Mouse (Mus musculus): Measurements from ENCODE around the gene Elavl4. TPM values are rescaled to one million over a fixed set of nuclear protein-coding genes. Genes with fewer than 3 reads are reported as not detected.

Gene Elavl4
- polyA plus RNA-seq, 1 experiment from 2014 or later: 366 TPM

DNA sequence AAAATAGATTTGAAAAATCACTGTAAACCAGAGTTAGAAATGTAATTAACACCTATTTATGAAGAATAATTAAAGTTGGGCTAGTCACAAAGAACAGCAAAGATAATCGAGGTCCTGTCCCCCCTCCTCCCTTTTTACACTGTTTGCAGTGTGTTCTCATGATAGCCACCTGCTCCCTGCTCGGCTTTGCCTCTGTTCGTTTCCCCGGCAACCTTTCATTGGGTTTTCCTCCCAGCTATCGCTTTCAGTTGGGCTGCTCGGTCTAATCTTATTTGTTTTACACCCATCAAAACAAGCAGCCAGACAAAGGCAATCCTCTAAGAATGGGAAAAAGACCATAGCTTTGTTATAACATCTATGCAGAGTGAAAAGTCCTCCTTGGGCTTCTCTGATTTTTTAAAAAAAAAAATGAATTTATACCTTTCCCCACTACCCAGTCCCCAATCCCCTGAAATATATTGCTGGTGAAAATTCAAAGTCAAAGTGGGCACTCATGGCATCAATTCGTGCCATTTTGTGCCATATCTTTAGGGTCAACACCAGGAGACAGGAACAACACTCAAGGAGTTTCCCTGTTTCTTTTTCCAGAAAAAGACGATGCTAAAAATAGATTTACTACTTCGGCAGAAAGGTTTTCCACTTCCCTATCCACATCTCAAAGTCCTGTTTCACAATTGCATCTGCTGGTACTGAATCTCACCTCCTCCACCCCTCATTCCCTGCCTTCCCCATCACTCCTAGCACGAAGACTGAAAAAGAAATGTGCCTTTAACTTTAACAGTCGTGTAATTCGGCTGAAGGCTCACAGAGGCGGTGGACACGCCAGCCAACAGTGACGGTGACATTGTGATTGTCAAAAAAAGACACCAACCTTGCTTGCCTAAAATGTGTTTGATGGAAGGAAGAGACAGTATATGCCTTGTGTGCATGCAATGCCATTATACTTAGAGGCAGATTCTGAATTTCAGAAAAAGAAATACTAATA, 66.1 kb downstream of the Elavl4 start:
- H3K4me1 ChIP-seq (ENCODE audit: control insufficient read depth, insufficient read depth, low read length): peaks cover 28% of the 10 kb centered on the region
- H3K9ac ChIP-seq (replicated peaks; ENCODE audit: low read length): peak overlapping the region; percentile 85
- peak overlapping the region; percentile 96 for H3K27ac ChIP-seq (replicated peaks; ENCODE audit: low read depth, low read length)
- H3K36me3 ChIP-seq (ENCODE audit: control insufficient read depth, insufficient read depth, low read length): no peaks in the 10 kb centered on the region
- H3K4me2 ChIP-seq (ENCODE audit: low read length): peak overlapping the region; percentile 71
- WGBS: 2% methylated on average over 15 of the region's 15 CpGs
- peak; percentile 89 for DNase-seq
- H3K9me3 ChIP-seq (ENCODE audit: control insufficient read depth, low read length): no peaks in the 10 kb centered on the region
- no peaks in the 10 kb centered on the region for H3K27me3 ChIP-seq (ENCODE audit: control insufficient read depth, insufficient read depth, low read length)
- peak overlapping the region; percentile 50 for H3K4me3 ChIP-seq (replicated peaks; ENCODE audit: low read depth, low read length)
- peak; percentile 74 for ATAC-seq (ENCODE audit: low FRiP score, low TSS enrichment)

DNA sequence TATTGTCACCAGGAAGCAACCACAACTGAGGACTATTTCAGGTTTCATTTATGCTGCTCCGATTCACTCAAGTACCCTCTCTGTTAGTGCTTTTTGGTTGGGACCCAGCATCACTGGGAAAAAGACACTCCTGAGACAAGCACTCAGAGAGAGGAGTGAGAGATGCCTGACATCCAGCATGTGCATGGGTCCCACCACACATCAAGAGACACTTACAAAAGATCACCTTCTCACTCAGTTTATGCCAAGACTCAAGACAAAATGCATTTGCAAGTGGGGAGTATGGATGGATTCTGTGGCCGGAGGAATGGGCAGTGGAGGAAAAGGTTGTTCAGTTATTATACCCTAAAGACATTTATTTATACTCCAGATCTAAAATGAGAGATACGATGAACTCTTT, 67.3 kb downstream of the Elavl4 start:
- Histone ChIP-seq H3K4me1 (ENCODE audit: control insufficient read depth, insufficient read depth, low read length) (peaks cover 32% of the 10 kb centered on the region), H3K27ac (replicated peaks; ENCODE audit: low read depth, low read length) (peak overlapping the region; percentile 96), H3K9ac (replicated peaks; ENCODE audit: low read length) (peak overlapping the region; percentile 85), H3K27me3 (ENCODE audit: control insufficient read depth, insufficient read depth, low read length) (no peaks in the 10 kb centered on the region), H3K4me3 (replicated peaks; ENCODE audit: low read depth, low read length) (peak overlapping the region; percentile 50), H3K4me2 (ENCODE audit: low read length) (peak overlapping the region; percentile 71), H3K36me3 (ENCODE audit: control insufficient read depth, insufficient read depth, low read length) (no peaks in the 10 kb centered on the region), H3K9me3 (ENCODE audit: control insufficient read depth, low read length) (no peaks in the 10 kb centered on the region)
- 30% methylated on average over 3 of the region's 3 CpGs for WGBS
- no peak for ATAC-seq (ENCODE audit: low FRiP score, low TSS enrichment)
- peak; percentile 50 for DNase-seq

DNA sequence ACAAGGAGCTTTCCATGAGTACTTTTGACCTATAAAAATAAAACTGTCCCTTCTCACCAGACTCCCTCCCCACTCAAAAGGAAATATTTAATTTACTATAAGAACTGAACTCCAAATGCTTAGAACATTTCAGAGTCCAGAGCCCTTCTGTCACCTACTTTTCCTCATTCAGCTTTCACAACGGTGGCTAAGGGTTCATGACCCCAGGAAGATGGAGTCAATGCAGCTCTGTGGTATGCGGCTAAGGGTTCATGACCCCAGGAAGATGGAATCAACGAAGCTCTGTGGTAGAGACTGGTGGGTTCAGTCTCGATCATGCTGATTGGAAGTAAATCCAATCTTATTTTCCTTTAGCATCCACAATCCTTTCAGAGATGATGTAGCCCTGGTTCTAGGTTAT, 81.7 kb downstream of the Elavl4 start:
- Histone ChIP-seq H3K9me3 (ENCODE audit: control insufficient read depth, low read length) (no peaks in the 10 kb centered on the region), H3K27ac (replicated peaks; ENCODE audit: low read depth, low read length) (no peak overlapping the region), H3K36me3 (ENCODE audit: control insufficient read depth, insufficient read depth, low read length) (peaks cover 8% of the 10 kb centered on the region; the same call in 1 of the 2 replicates), H3K4me1 (ENCODE audit: control insufficient read depth, insufficient read depth, low read length) (0 out of 2 replicates have a peak, but pooled peaks cover 3% of the 10 kb centered on the region), H3K9ac (replicated peaks; ENCODE audit: low read length) (no peak overlapping the region), H3K4me3 (replicated peaks; ENCODE audit: low read depth, low read length) (no peak overlapping the region), H3K4me2 (ENCODE audit: low read length) (no peak overlapping the region), H3K27me3 (ENCODE audit: control insufficient read depth, insufficient read depth, low read length) (no peaks in the 10 kb centered on the region)
- DNase-seq: no peak
- 43% methylated on average over 4 of the region's 4 CpGs for WGBS
- no peak for ATAC-seq (ENCODE audit: low FRiP score, low TSS enrichment)

DNA sequence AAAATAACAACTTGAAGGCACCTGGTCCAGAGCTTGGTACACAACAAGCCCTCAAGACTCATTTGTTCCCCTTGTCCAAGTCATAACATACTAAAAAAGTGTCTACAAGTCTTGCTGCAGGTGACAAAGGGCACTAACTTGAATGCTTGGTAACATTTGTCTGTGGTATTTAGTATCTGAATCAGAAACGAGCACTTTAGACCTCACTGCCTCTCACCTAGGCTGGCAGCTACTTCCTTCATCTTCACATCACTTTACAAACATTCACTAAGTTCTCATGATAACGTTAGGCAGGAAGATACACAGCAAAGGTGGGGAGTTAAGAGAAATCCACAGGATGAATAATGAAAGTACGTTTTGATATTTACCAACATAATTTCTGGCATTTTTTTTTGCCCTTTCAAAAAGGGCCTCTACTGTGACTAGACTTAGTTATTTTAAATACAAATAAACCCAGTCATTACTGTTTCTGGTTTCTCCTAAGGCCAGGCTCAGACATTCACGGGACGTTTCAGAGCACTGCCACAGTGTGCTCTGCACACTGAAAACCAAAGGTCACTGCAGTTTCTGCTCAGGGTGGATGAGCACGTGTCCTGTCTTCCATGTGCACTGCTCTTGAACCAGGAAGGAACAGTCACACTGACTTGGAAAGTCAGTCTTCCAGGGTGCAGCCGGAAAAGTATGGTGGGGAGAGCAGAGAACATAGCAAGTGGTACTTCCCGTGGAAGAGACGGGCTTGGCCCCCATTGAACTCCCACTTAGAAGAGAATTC, 84.7 kb downstream of the Elavl4 start:
- WGBS: 84% methylated on average over 9 of the region's 9 CpGs
- no peak overlapping the region for H3K27ac ChIP-seq (replicated peaks; ENCODE audit: low read depth, low read length)
- no peak overlapping the region for H3K4me3 ChIP-seq (replicated peaks; ENCODE audit: low read depth, low read length)
- no peak overlapping the region for H3K9ac ChIP-seq (replicated peaks; ENCODE audit: low read length)
- H3K27me3 ChIP-seq (ENCODE audit: control insufficient read depth, insufficient read depth, low read length): no peaks in the 10 kb centered on the region
- ATAC-seq (ENCODE audit: low FRiP score, low TSS enrichment): no peak
- no peak overlapping the region for H3K4me2 ChIP-seq (ENCODE audit: low read length)
- DNase-seq: no peak
- H3K4me1 ChIP-seq (ENCODE audit: control insufficient read depth, insufficient read depth, low read length): no peaks in the 10 kb centered on the region
- H3K9me3 ChIP-seq (ENCODE audit: control insufficient read depth, low read length): no peaks in the 10 kb centered on the region
- peaks cover 4% of the 10 kb centered on the region; the same call in 1 of the 2 replicates for H3K36me3 ChIP-seq (ENCODE audit: control insufficient read depth, insufficient read depth, low read length)

DNA sequence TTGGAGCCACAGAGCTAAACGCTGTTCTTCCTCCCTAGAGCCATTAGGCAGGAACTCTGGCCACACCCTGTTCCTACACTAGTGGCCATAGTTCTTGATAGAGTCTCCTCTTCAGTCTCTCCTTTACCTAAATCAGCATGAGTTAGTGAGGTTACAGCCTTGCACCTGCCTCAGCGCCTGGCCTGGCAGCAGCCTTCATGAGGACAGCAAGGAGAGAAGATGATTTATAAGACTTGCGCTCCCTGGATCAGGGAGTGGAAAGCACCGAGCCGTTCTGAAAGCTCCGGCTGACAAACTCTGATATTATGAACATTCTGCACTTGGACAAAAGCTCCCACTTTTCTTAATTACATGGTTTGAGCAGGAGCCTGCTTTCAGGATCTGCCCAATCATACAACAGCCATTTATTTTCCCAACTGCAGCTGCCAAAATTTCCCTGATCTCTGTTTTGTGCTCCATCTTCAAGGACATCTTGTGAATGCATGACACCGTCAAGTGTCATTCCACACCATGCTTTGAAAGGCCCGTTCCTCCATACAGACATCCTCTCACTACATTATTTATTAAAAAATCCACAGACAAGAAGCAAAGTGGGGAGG, 87.3 kb downstream of the Elavl4 start:
- no peaks in the 10 kb centered on the region for H3K4me1 ChIP-seq (ENCODE audit: control insufficient read depth, insufficient read depth, low read length)
- ATAC-seq (ENCODE audit: low FRiP score, low TSS enrichment): no peak
- H3K9me3 ChIP-seq (ENCODE audit: control insufficient read depth, low read length): no peaks in the 10 kb centered on the region
- DNase-seq: no peak
- no peaks in the 10 kb centered on the region for H3K27me3 ChIP-seq (ENCODE audit: control insufficient read depth, insufficient read depth, low read length)
- H3K27ac ChIP-seq (replicated peaks; ENCODE audit: low read depth, low read length): no peak overlapping the region
- H3K36me3 ChIP-seq (ENCODE audit: control insufficient read depth, insufficient read depth, low read length): 0 out of 2 replicates have a peak, but pooled peaks cover 3% of the 10 kb centered on the region
- H3K4me3 ChIP-seq (replicated peaks; ENCODE audit: low read depth, low read length): no peak overlapping the region
- H3K9ac ChIP-seq (replicated peaks; ENCODE audit: low read length): no peak overlapping the region
- WGBS: 75% methylated on average over 8 of the region's 8 CpGs
- H3K4me2 ChIP-seq (ENCODE audit: low read length): no peak overlapping the region

DNA sequence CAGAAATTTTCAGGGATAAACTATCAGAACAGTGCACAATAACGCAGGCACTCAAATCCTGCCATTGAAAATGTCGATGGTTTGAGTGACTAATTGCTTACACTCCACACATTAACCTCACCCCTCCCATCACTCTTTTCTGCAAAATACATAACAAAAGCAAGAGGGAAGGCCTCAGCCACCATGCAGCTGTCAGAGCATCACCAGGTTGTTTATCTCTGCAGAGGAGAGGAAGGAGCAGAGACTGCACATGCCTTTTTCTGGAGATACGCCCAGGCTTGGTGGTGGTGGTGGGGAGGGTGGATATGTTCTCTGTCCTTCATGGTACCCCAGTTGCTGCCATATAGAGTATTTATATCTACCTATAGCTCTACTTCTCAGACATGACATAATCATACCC, 94.3 kb downstream of the Elavl4 start:
- ATAC-seq (ENCODE audit: low FRiP score, low TSS enrichment) (no peak), DNase-seq (no peak)
- Histone ChIP-seq H3K4me3 (replicated peaks; ENCODE audit: low read depth, low read length) (no peak overlapping the region), H3K36me3 (ENCODE audit: control insufficient read depth, insufficient read depth, low read length) (0 out of 2 replicates have a peak, but pooled peaks cover 9% of the 10 kb centered on the region), H3K27ac (replicated peaks; ENCODE audit: low read depth, low read length) (no peak overlapping the region), H3K4me1 (ENCODE audit: control insufficient read depth, insufficient read depth, low read length) (peaks cover 2% of the 10 kb centered on the region; the same call in 1 of the 2 replicates), H3K9me3 (ENCODE audit: control insufficient read depth, low read length) (no peaks in the 10 kb centered on the region), H3K9ac (replicated peaks; ENCODE audit: low read length) (no peak overlapping the region), H3K4me2 (ENCODE audit: low read length) (no peak overlapping the region), H3K27me3 (ENCODE audit: control insufficient read depth, insufficient read depth, low read length) (no peaks in the 10 kb centered on the region)
- WGBS: 68% methylated on average over 3 of the region's 3 CpGs

DNA sequence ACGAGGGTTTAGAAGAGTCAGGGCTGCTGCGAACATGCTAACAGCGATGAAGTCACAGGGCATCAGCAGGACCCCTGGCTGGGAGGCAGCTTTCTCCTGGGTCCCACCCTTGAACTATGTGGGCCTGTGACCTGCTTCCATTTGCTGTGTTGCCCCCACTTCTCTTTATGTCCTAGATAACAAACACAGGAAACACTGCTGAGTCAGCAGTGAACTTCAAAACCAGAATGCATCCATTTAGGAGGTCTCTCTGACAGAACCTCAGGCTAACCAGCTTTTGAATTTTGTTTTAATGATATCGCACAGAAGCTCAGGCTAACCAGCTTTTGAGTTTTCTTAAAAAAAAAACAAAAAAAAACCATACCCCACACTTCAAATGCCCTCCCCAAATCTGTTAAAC, 96.1 kb downstream of the Elavl4 start:
- 89% methylated on average over 4 of the region's 4 CpGs for WGBS

DNA sequence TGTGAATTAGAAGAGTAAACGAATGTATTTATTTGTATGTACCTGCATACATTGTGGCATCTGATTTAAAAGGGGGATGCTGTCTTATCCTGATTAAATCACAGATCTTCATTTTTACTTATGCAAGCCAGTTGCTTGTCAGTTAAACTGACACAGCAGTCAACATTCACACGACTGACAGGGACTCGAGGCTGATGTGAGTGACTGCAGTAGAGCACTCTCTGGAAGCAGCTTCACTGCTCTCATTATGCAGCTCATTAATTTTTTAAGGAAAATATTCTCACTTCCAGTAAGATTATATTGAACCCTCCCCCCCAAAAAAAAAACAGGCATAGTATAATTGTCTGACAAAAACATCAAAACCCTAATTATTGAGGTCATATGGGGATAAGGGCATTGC, 101.7 kb downstream of the Elavl4 start:
- no peak for DNase-seq
- 59% methylated on average over 3 of the region's 3 CpGs for WGBS
- Histone ChIP-seq H3K4me1 (ENCODE audit: control insufficient read depth, insufficient read depth, low read length) (no peaks in the 10 kb centered on the region), H3K4me2 (ENCODE audit: low read length) (no peak overlapping the region), H3K27ac (replicated peaks; ENCODE audit: low read depth, low read length) (no peak overlapping the region), H3K27me3 (ENCODE audit: control insufficient read depth, insufficient read depth, low read length) (no peaks in the 10 kb centered on the region), H3K9ac (replicated peaks; ENCODE audit: low read length) (no peak overlapping the region), H3K4me3 (replicated peaks; ENCODE audit: low read depth, low read length) (no peak overlapping the region), H3K36me3 (ENCODE audit: control insufficient read depth, insufficient read depth, low read length) (peaks cover 61% of the 10 kb centered on the region), H3K9me3 (ENCODE audit: control insufficient read depth, low read length) (no peaks in the 10 kb centered on the region)
- no peak for ATAC-seq (ENCODE audit: low FRiP score, low TSS enrichment)

More for the DNA sequence above, 96.1 kb downstream of the Elavl4 start:
- H3K4me1 ChIP-seq (ENCODE audit: control insufficient read depth, insufficient read depth, low read length): peaks cover 2% of the 10 kb centered on the region; the same call in 1 of the 2 replicates
- H3K9ac ChIP-seq (replicated peaks; ENCODE audit: low read length): no peak overlapping the region
- ATAC-seq (ENCODE audit: low FRiP score, low TSS enrichment) (no peak), DNase-seq (no peak)
- no peaks in the 10 kb centered on the region for H3K27me3 ChIP-seq (ENCODE audit: control insufficient read depth, insufficient read depth, low read length)
- no peaks in the 10 kb centered on the region for H3K9me3 ChIP-seq (ENCODE audit: control insufficient read depth, low read length)
- peaks cover 17% of the 10 kb centered on the region for H3K36me3 ChIP-seq (ENCODE audit: control insufficient read depth, insufficient read depth, low read length)
- H3K4me2 ChIP-seq (ENCODE audit: low read length): no peak overlapping the region
- no peak overlapping the region for H3K27ac ChIP-seq (replicated peaks; ENCODE audit: low read depth, low read length)
- no peak overlapping the region for H3K4me3 ChIP-seq (replicated peaks; ENCODE audit: low read depth, low read length)

Data from midbrain, embryonic 14.5 days (tissue).